Mouse (Mus musculus) C2C12 (cell line): ENCODE data around the gene Ier2.

ENCODE experiments used
- CEBPB ChIP-seq: IDR thresholded peaks from one replicate; pipeline ENCODE4 v1.6.1; 2011; ENCODE audit warnings: low read depth, mild to moderate bottlenecking, control low read depth, moderate library complexity
- CTCF ChIP-seq: IDR thresholded peaks from one replicate; pipeline ENCODE4 v1.5.1; 2011; ENCODE audit not compliant: control insufficient read depth, insufficient read depth, insufficient read length
- MAX ChIP-seq: IDR thresholded peaks from one replicate; pipeline ENCODE4 v1.6.1; 2011; ENCODE audit warnings: mild to moderate bottlenecking, control low read depth

- TF ChIP-seq MAX (no peak), CTCF (no peak), CEBPB (no peak)
These were observed 2.5 kb downstream of the Ier2 start for GRCm38 (mm10) chr8:84659936-84660818.
